17 mouse cellular contexts compared by ENCODE assay signal in the genomic region with DNA sequence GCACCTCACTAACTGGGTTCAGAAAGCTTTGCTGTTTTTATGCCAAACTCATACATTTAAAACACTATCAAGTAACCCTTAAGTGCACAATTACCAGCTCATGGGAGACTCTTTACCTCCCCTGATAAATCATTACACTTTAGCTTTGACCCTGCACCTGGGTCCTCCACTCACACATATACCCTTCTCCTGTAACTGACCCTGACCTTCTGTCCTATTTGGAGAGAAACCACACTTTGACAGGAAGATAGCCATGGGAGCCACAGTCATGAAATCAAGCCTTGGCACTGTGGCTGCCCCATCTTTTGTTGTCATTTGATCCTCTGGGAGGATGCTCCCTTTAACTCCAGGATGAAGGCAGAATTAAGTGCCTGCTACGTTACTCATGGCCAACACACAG. TPM values are rescaled to one million over a fixed set of nuclear protein-coding genes. Genes with fewer than 3 reads are reported as not detected.
"Had no signal": no experiment of that assay in that cellular context is flagged by ENCODE, and none has a peak within 500 bp of the region (broad histone marks: within the 10 kb centered on the region; RNA-seq: fewer than 3 reads in every experiment).

No protein-coding gene starts in this region.

- H3K9me3 ChIP-seq: limb, embryonic 12.5 days; midbrain, embryonic 12.5 days; neural tube, embryonic 13.5 days had no signal

- H3K9ac ChIP-seq: limb, embryonic 12.5 days; liver, embryonic 14.5 days; midbrain, embryonic 12.5 days; neural tube, embryonic 13.5 days had no signal

- H3K4me3 ChIP-seq: limb, embryonic 12.5 days; midbrain, embryonic 12.5 days; neural tube, embryonic 13.5 days had no signal

- H3K27me3 ChIP-seq: limb, embryonic 12.5 days; midbrain, embryonic 12.5 days; neural tube, embryonic 13.5 days had no signal

- H3K36me3 ChIP-seq: neural tube, embryonic 13.5 days had no signal

- H3K4me1 ChIP-seq: limb, embryonic 12.5 days; midbrain, embryonic 12.5 days had no signal

- ATAC-seq: lung, postnatal 0 days; midbrain, embryonic 16.5 days had no signal

- DNase-seq: kidney, adult 11 months; kidney, postnatal 25 days; layer of hippocampus, adult 9-11 months; liver; lung, adult 2 months; lung, postnatal 36 days; retina, postnatal 1 day; right cerebral cortex, postnatal 4 days; spleen, adult 18-20 months; thymus, postnatal 36 days had no signal

- H3K4me2 ChIP-seq: limb, embryonic 12.5 days; midbrain, embryonic 12.5 days; neural tube, embryonic 13.5 days had no signal

- H3K27ac ChIP-seq: limb, embryonic 12.5 days; liver, embryonic 14.5 days; midbrain, embryonic 12.5 days; neural tube, embryonic 13.5 days had no signal

RNA-seq across cellular contexts. Expression of gene Yjefn3, which starts 52.1 kb away (rescaled TPM):
- total RNA-seq: megakaryocyte progenitor cell, adult 5-6 weeks had no signal
